Mouse (Mus musculus): ENCODE data around the gene Crybb2.
A peak's percentile ranks its signal among the peaks of the same experiment; 100 is the strongest.

Crybb2 gene

GRCm38 (mm10) chr5:113031201-113031754, 38.6 kb downstream of the Crybb2 start:
- no peak for DNase-seq (ENCODE audit: low spot score in 2 of 2)

DNA sequence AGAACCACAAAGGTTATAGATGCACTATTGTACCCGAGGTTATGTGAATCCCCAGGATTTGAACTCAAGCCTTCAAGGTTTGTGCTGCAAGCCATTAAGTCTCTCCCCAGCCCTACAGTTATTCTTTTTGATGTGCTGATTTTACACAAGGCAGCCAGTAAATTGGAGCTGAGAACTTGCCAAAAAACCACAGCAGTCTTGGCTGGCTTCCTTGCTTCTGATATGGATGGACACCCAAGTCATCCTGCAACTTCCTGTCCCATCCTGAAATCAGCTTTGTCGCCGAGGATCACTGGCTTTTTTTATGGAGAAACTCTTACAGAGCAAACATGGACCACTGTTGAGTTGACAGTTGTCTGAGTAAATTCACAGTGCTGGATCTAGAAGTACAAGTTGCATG, 39.8 kb downstream of the Crybb2 start:
- DNase-seq (ENCODE audit: low spot score in 2 of 2), result no peak

DNA sequence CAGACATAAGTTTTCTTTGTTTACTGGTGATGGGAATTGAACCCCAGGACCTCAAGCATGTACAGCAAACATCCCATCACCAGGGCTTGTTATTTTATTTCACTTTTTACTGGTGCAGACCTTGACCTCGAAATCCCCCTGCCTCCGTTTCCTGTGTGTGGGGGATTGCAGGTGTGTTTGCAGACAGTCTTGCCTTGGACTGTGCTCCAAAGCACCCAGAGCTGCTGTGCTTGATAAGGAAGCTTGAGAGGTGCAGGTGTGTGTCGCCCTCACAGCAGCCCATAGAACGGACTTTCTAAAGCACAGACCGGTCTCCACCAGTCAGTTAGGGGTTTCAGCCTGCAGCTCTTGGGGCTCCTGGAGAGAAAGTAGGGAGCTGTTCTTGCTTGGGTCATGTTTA, 43.2 kb downstream of the Crybb2 start:
- no peak for DNase-seq (ENCODE audit: low spot score in 2 of 2)

GRCm38 (mm10) chr5:113024154-113024764, 45.7 kb downstream of the Crybb2 start:
- DNase-seq (ENCODE audit: low spot score in 2 of 2), result no peak

DNA sequence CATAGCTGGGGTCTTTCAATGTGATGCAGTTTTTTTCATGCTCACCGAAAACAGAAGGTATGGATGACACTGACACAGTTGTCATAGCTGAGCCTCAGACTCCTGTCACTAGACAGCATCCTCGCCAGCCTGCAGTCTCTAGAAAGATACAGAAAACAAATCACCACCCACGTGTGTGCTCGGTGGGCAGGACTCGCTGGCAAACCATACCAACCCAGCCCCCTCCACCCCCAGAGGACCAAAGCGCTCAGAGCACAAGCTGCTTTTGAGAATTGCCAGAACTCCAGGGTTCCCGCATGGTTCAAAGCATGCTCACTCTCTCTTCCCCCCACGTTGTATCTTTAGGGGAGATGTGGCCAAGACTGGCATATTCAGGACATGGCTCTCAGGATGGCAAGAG, 51.7 kb downstream of the Crybb2 start:
- DNase-seq (ENCODE audit: low spot score in 2 of 2), result no peak

DNA sequence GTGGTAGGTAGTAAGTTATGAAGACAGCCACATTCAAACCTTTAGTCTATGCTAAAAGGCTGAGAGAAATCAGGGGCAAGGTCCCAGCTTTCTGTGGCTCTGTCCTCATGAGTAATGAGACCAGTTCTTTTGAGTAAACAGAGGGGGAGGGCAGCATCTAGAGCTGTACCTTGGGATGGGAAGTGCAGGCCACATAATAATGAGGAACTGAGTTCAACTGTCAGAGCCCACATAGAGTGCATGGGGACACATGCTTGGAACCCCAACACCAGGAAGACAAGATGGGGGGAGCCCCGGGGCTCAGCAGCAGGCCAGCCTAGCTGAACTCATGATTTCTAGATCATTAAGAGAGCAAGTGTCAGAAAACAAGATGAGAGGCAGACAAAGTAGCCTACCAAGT, 52.9 kb downstream of the Crybb2 start:
- DNase-seq (ENCODE audit: low spot score in 2 of 2), result no peak

DNA sequence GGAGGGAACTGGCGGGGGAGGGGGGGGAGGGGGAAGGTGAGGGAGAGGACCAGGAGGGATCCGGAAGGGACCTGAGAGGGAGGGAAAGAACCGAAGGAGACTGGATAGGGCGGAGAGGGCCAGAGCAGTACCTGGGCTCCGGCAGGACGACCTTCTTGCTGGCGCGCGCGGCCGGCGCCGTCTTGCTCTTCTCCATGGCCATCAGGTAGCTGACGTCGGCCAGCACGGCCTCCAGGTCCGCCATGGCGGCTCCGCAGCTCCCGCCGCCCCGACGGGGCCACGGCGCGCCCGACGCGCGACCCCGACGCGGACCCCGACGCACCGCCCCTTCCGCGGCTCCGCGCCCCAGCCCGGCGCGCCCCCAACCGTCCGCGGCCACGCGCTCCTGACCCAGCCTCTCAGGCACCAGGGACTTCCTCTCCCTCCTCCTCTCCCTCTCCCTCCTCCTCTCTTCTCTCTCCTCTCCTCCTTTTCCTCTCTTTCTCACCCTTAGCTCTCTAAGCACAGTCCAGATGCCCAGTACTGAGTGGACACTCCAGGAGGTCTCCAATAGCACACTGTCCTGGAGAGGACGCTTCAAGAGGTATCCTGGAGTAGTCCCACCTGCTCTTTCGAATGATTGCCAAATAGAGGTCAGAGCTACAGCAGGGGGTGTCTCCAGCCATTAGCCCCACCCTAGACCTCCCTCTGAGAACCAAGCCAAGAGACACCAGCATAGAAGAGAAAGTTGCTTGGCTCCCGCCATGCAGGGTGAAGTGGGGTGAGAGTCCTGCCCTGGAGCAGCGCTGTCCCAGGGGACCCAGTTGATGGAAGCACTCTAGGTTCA, 54.5 kb downstream of the Crybb2 start, which contains the start of gene Grk3:
TSS of gene Grk3 (minus strand) at position 556 of the 826 bp plus-strand sequence.
- peak; percentile 28 to 66 for DNase-seq (ENCODE audit: low spot score in 2 of 2)

DNA sequence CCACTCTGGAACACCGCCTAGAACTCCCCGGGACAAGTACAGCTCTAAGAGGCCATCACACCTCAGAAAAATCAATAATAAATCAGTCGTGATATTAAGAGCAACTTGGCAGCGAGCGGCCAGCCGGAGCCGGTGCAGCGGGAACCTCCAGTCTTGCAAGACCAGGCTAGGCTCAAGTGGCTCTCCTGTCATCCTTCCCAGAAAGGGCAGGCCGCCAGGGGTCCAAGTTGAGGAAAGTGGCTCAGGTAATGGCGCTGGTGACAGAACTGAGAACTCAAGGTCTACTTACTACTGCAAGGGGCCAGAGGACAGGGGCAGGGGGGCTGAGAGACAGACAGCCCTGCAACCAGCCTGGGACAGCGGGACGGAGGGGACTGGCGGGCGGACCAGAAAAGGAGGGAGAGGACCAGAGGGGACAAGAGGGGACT, 55.1 kb downstream of the Crybb2 start:
- no peak for DNase-seq (ENCODE audit: low spot score in 2 of 2)

DNA sequence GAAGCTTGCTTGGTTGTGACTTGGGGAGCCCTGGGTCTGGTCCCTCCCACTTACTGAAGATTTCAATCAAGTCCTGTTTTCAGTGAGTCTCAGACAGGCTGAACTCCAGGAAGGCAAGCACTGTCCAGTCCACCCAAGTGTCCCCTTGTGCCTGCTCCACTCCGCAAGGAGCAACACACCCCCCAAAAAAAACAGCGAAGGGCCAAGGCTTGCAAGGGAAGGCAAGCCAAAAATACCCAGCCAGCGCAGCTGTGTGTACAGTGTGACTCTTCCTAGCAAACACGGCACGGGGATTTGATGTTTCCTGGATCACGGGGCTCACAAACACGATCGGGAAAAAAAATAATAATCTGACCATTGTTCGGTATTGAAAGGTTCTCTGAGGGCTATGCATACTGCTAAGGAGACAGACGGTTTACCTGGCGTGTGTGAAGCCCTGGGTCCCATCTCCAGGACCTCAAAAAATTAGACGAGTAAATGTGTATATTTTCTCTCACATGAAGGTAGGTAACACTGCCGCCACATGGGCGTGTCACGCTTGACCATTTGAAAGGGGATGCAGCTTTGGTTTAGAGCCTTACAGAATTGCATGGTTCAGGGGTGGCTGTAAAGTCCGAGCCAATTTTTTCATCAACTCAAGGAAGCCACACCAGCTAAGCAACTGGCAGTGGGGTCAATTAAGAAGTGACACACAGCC, 55.7 kb downstream of the Crybb2 start:
- DNase-seq (ENCODE audit: low spot score in 2 of 2), result no peak

GRCm38 (mm10) chr5:113011926-113012325, 58.0 kb downstream of the Crybb2 start:
- DNase-seq (ENCODE audit: low spot score in 2 of 2), result no peak

- DNase-seq (ENCODE audit: low spot score in 2 of 2), result no peak
Measured at GRCm38 (mm10) chr5:113009183-113009820, 60.6 kb downstream of the Crybb2 start.

DNA sequence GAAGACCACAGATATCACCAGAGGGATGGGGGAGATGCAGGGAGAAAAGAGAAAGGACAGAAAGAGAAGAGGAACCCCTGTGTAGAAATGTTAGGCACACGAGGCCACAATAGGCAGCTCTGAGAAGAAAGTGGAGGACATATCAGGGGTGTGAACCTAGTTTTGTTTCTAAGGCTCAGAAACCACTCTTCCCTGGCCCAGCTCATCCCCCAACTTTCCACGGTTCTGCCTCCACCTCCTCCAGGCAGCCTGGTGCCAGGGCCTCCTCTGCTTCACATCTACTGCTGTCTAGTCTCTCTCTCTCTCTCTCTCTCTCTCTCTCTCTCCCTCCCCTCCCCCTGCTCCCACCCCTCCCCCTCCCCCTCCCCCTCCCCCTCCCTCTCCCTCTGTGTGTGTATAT, 61.4 kb downstream of the Crybb2 start:
- no peak for DNase-seq (ENCODE audit: low spot score in 2 of 2)
